Mouse (Mus musculus): ENCODE measurements around the gene Sox5.
"Not testable (repeated sequence)": the region's sequence is repeated elsewhere in the genome, so short reads cannot be mapped to it uniquely, and the experiment has no call there.

Sox5 gene

DNA sequence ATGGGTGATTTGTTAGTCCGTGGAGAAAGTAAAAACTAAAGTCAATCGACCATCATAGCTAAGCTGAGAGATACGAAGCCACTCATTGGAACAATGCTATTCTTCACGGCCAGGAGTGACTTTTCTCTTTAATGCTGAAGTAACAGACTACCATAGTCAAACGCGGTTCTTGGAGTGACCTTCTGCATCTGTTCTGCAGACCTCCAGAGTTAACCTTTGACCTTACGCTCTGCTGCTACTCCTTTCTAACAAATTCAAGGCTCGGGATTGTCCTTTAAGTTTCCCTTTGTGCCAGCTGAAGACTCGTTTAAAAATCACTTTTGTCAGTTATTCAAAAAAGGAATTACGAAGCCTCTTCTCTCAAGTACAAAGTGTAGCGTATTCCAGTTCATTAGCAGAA, 545.2 kb downstream of the Sox5 start:
- no peak for DNase-seq (ENCODE audit: low read depth in 2 of 2, low spot score in 2 of 2)

DNA sequence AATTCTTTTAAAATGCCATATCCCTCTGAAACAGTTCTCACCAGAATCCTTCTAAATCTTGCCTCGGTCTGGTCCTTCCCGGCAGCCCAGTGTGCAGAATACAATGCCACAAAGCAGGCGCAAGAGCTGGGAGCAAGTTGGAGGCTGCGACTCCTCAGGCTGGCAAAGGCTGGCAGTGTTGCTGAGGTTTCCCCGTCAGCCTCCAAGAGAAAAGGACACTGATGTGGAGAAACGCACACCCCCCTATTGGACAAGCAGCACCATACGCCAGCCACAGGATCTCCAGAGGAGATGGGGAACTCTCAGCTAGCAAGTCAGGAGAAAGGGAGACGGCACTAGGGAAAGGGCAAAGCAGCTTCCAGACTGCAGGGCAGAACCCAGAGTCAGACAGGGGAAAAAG, 577.8 kb downstream of the Sox5 start:
- DNase-seq (ENCODE audit: low read depth in 2 of 2, low spot score in 2 of 2), result no peak

DNA sequence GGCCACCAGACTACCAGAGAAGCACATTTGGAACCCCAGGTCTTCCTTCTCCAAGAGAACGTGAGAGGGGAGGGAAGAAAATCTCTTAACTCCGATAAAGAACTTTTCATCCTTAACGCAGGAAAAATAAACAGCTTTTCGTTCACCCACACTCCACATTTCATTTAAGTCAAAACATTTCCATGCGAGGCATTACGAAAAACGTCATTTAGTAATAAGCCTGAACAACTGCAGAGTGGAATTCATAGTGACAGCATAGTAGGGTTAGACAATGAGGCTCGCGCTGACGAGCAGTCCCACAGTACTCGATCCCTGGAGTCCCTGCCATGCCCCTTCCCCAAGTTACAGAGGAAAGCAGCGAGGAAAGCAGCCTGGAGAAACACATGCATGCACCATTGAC, 578.8 kb downstream of the Sox5 start:
- DNase-seq (ENCODE audit: low read depth in 2 of 2, low spot score in 2 of 2), result no peak

DNA sequence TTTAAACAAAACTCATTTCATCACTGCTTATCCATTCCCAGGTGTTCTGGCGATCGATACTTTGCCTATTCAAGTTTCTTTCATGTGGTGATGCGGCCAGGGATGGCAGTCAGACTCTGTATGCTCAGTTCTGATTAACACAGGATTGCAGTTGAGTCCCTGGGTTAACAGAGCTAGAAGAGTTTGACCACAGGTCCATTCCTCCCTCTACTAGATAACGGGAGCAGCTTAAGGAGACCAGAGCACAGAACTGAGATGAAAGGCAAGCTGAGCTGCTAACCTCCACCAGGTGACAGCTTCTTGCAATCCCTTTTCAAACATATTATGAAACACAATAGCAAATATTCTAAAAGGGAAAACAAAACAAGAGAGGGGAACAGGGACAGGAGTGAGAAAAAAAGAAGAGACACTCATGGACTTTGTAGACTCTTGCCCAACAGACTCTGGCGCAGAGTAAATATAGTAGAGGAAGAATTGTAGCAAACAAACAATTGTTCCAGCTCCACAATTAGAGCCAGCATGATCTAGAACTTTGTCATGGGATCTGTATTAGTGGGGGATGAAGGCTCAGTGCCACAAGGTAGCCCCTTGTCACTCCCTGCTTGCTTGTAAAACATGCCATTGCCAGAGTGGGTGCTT, 580.3 kb downstream of the Sox5 start:
- no peak for DNase-seq (ENCODE audit: low read depth in 2 of 2, low spot score in 2 of 2)

DNA sequence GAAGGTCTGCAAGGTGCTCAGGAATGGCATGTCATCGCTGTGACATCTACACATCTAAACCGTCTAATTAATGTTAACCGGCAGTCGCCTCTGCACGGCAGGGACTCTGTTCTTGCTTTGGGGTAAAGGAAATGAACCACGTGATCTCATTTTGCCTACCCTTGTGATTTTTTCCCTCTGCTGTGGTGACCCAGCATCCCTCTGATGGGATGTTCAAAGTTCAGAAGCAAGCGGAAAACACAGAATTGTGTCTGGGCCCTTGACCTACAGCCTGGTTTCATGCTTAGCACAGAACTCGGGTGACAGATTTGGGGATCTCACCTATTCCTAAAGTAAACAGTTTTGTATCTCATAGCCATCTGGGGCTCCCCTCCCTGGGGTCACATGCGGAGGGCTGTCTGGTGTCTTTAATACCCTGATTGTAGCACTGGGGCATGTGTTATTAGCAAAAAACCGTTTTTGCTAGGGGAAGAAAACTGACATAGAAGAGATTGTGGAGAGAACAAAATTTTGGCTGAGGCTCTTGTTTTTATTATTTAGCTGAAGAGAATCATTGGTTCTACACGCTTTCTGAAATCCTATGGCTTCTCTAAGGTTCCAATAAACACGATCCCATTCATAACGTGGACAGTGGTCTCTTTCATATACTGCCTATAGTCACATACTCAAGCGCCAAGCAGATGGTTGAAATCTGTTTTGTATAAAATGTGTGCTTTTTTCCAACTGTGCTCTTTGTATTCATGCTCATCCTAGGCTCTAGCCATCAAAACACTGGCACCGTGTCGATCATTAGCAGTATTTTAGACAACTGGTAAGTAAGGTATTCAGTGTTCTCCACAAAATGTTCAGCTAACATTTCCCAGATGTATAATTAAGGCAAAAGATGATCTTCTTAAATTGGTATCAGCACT, 584.3 kb downstream of the Sox5 start:
- DNase-seq (ENCODE audit: low read depth in 2 of 2, low spot score in 2 of 2), result no peak

DNA sequence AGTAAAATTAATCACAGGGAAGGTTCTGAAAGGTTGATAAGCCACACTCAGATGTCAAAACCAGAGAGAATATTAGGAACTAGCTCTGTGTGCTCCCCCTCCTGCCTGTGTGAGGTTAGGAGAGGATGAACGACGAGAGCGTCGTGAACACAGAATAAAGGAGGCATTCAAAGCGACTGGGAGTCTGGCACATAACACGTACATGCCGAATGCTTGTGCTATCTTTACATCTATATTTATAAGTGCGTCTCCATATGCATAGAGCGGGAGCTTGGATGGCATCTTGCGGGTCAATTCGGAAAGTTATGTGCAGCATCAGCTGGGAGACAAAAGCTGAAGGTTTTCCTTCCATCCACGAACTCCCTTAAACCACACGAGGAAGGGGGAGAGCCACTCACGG, 585.8 kb downstream of the Sox5 start:
- DNase-seq (ENCODE audit: low read depth in 2 of 2, low spot score in 2 of 2), result no peak

DNA sequence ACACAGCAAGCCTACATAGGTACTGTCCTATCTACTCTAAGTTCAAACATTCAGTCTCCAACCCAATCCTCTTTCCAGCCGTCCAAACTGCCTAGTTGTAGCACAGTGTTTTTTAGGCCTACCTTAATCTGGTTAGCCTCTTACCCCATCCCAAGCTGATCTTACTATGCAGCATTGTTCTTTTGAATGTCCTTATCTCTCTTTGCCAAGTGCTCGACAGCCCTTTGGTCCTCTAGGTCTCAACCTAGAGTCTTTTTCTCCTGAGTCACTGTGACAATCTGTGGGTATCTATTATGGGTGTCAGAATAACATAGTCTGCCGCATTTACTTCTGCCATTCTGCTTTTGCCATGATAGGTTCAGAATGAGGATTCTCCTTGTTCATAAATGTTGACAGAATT, 598.7 kb downstream of the Sox5 start:
- DNase-seq (ENCODE audit: low read depth in 2 of 2, low spot score in 2 of 2), result no peak

DNA sequence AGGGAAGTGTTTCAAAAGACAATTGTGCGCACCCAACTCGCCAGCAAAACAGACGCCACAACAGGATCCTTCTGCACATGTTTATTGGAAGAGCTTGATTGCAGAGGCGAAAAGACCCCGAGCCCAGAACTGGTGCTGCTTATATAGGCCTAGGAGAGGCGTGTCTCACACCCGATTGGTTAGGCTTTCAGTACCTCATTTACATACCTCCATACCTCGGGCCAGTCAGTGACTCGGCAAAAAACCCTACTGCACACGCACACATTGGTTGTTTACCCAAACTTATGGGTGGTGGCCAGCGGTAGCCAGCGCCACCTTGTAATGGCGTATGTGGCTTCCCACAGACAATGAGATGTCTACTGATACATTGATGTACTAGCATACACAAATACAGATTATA, 599.3 kb downstream of the Sox5 start:
- DNase-seq (ENCODE audit: low read depth in 2 of 2, low spot score in 2 of 2), result not testable (repeated sequence)

DNA sequence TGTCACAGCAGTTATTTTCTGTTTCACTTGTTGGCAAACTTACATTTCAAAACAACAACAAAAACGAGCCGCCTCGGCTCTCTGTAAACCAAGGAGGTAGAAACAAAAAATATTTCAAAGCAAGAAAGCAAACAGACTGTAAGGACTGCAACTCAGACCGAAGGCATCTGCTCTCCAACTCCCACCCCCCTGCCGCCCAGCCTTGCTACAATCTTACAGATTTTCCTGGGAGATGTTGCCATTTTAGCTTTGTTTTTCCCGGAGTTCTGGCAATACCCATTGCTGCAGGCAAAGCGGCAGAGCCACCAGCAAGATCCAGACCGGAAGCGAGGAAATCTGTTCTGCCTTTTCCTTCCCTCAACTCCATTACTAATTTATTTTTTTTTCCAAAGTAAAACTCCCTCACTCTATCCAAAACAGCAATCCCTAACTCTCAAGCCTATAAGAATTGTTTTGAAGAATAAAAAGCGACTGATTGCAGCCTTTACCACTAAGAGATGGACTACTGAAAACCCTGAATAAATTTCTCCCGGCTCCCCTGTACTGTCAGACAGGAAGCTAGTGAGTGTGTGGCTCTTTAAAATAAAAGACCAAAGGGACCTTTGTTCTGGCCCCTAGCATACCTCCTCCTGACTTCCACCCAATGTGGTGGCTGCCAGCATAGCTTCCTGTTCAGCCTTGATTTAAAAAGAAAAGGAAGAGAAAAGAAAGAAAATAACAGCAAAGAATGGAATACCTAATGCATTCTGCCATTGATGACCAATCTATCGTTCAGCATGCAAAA, 600.5 kb downstream of the Sox5 start:
- no peak for DNase-seq (ENCODE audit: low read depth in 2 of 2, low spot score in 2 of 2)

DNA sequence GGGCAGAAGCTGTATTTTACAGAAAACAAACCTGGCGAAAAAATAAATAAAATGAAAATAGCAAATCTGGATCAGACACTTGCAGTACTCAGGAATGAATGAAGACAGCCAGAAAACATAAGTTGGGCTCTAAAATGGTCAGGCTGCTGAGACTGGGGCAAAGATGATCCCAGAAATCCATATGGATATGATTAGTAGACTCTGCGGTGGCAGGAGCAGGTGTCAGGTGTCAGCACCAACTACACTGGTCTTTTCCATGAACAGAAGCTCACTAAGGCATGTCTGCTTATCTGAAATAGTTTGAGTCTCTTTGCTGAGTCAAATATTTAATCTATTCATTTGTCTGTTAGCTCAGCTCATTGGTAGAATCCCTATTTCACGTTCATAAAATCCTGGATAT, 602.7 kb downstream of the Sox5 start:
- no peak for DNase-seq (ENCODE audit: low read depth in 2 of 2, low spot score in 2 of 2)

DNA sequence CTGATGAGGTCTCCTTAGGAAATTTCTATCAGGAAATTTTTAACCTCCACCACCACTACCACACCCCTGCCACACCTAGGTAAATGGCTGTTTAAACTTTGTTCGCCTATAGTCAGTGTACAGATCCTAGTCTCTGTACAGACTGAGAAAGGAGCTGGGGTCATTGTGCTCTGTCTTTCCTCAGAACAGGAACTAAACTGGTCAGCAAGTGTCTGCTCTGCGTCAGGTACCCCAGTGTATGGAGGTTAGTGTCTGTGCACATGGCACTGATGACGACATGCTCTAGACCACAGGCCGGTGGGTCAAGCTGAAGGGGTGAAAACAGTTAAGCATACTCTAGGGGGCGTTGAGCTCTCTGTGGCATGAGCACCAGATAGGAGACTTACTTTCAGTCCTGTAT, 605.1 kb downstream of the Sox5 start:
- DNase-seq (ENCODE audit: low read depth in 2 of 2, low spot score in 2 of 2), result no peak

DNA sequence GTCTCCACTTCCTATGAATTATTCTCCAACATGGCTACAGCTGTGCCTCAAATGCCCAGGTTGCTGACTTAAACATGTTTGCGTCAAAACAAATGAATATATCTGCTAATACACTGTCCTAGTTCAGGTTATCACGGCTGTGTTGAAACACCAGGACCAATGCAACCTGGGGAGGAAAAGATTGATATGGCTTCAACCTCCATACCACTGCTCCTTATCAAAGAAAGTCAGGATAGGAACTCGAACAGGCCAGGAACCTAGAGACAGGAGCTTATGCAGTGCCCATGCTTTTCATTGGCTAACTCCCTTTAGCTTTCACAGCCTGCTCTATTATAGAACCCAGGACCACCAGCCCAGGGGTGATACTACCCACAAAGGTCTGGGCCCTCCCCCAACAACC, 606.2 kb downstream of the Sox5 start:
- DNase-seq (ENCODE audit: low read depth in 2 of 2, low spot score in 2 of 2), result no peak

DNA sequence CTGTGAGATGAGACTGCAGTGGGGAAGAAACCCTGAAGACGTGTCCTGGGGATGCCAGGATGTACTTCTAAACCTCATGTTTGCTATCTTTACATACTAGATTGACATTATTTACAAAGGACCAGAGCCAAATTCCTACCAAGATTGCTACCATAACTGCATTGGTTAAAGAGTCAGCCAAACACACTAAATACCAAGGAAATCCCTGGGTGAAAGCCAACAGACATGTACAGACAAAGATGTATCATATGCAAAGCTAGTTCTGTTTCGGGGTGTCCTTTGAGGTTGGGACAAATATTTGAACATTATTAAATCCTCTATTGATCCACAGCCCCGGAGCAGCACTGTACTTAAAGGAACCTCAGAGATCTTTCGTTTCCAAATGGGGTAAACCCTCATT, 611.2 kb downstream of the Sox5 start:
- DNase-seq (ENCODE audit: low read depth in 2 of 2, low spot score in 2 of 2), result no peak

DNA sequence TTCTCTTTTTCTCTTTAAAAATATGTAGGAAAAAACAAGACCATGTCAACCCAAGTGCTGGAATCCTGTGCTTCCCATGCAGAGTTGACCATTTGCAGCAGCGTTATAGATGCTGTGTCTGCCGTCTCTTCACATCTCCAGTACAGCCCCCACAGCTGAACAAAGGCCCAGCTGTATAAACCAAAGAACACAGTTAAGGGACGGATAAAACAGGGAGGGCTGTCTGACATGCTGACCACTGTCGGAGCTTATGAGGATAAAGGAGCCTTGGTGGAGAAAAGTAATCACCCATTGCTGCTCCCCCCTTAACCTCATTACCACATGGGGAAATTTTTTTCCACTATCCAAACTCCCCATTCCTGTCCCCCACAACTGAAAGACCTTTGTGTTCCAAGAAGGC, 612.0 kb downstream of the Sox5 start:
- DNase-seq (ENCODE audit: low read depth in 2 of 2, low spot score in 2 of 2), result no peak

DNA sequence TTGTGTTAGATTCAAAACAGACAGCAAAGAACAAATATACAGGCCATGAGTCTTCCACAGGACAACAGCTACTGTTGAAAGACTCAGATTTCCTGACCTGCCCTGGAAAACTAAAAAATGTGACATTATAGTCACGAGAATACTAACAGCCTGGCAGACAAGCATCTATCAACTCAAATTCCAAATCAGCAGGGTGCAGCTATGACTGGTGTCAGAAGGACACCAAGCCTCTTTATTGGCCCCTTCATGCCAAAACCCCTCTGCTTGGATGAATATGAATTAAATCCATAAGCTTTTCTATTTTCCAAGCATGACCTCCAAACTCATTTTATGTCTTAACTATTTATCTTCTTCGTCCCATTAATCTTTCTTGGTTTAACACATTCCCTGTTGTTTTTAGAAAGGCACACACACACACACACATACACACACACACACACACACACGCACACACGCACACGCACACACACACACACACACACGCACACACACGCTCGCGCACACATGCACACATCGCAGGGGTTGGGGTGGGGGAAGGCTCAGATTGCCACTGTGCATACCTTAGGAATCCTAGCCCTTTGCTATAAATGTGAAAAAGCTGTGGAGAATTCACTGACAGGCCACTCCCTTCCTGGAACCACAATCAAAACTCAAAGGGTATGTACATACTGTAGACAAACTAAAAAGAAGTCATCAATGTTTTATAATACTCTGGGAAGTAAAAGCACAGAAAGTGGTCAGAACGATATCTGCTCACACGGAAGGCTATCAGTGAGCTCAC, 612.9 kb downstream of the Sox5 start:
- no peak for DNase-seq (ENCODE audit: low read depth in 2 of 2, low spot score in 2 of 2)

DNA sequence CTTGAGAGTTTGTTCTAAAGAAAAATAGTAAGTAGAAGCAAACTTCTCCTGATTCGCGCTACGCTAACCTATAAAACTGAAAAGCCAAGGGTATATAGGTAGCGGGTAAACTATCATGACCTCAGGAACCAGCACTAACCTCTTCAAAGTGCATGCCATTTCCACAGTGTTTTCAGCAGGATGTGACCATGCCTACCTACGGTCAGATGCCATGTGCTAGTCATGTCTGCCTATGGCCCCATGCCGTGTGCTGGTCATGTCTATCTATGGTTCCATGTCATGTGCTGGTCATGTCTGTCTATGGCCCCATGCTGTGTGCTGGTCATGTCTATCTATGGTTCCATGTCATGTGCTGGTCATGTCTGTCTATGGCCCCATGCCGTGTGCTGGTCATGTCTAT, 614.7 kb downstream of the Sox5 start:
- no peak for DNase-seq (ENCODE audit: low read depth in 2 of 2, low spot score in 2 of 2)

DNA sequence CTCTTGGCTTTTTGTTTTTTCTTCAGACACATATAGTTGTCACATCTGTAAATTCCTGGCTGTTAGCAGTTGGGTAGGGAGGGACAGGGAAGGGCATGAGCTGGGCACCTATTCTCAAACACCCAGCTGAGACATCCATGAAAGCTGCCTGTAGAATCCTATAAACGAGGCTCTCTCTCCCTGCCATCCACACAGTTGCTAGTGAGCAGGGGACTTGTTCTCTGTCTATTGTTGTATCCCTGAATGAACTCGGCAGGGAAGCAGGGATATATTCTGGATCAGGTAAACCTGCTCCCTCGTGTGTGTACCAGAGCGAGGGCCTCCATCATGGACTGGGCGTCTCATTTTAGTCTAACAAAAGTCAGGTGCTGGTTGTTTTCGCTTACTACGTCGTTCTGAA, 615.1 kb downstream of the Sox5 start:
- DNase-seq (ENCODE audit: low read depth in 2 of 2, low spot score in 2 of 2), result no peak

DNA sequence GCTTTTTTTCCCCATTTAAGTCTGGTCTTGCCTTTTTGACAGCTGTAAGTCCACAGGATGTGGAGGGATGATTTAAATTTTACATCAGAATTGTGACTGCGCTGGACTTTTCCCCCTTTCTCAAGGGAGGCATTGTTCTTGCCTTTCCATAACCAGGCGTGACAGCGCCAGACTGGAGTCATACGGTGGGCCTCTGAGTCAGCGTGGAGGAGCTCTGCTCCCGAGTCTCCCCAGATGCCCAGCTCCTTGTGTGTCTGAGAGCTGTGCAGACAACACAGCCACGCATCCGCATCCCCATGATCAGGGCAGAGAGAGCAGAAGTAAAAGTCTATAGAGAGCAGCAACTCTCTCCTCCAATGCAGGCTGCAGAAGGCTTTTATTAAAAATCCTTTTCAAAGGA, 615.7 kb downstream of the Sox5 start:
- DNase-seq (ENCODE audit: low read depth in 2 of 2, low spot score in 2 of 2), result no peak

DNA sequence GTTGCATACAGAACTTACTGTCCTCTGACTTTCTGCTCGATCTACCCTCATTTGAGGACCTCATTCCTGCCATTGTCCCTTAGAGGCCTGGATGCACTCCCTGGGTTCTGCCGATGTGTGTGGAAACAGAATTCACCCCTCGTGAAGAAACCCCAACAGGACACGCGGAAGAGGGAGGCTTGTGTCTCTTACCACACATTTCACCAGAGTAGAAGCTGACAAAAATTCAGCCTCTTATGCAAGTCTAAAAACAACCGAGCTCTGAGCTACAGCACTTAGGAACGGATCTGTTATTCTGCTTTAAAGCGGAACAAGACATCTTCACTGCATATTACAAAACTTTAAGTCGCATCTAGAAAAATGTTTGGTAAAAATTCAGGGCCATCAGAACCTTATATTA, 618.3 kb downstream of the Sox5 start:
- DNase-seq (ENCODE audit: low read depth in 2 of 2, low spot score in 2 of 2), result no peak

DNA sequence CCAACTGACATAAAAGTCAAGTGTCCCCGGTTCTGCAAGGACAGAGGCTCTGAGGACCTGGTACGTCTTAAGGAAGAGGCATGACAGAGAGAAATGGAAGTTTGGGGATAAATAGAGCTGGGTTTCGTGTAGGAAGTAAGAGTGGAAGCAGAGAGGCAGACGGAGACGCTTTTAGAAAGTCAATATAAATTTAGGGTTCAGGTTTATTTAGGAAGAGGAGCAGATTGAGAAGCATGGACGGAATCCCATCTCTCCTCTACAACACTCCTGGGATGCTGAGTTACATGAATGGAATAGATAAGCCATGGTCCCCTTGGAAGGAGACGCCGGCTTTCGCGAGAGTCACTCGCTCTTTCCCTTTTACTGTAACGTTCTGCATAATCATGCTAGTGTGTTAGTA, 623.1 kb downstream of the Sox5 start:
- no peak for DNase-seq (ENCODE audit: low read depth in 2 of 2, low spot score in 2 of 2)

DNA sequence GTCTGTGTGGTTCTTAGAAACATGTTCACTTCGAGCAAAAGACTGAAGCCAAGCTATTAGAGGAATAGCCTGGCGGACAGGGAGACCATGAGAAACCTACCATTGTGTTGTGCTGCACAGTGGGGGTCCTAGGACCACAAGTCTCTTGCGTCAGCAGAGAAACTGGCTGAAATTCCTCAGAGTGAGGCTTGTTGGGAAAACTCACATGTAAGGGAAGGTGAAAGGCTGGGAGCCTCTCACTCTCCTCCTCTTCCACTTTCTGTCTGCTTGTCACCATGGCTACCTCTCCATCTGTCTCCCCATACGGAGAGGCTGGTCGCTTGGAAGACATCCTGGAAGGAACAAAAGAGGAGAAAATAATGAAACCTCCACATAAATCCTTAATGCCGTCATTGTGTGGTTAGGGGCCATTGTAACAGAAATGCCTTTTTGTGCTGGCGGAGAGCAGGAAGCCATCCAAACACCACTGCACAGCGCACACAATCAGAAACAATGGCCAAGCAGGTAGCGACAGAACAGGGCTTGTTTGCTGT, 626.8 kb downstream of the Sox5 start:
- DNase-seq (ENCODE audit: low read depth in 2 of 2, low spot score in 2 of 2), result no peak

Data from CD8-positive naive resting alpha-beta T cell, adult 2 months (primary cell).